Mouse (Mus musculus) heart, adult 2 months (tissue): ENCODE data around the gene Srsf5.

Experiments used
- EP300 ChIP-seq: fragments of 200-500 bp; IDR thresholded peaks from 2 replicates; pipeline ENCODE4 v1.6.1; 2011; ENCODE audit warnings: low read depth, low read length, control low read depth; ENCODE audit not compliant: insufficient read depth
- POLR2A ChIP-seq: fragments of 200-500 bp; IDR thresholded peaks from 2 replicates; pipeline ENCODE4 v1.6.1; 2011; ENCODE audit warnings: mild to moderate bottlenecking, low read depth, low read length, control low read depth; ENCODE audit not compliant: insufficient read depth

DNA sequence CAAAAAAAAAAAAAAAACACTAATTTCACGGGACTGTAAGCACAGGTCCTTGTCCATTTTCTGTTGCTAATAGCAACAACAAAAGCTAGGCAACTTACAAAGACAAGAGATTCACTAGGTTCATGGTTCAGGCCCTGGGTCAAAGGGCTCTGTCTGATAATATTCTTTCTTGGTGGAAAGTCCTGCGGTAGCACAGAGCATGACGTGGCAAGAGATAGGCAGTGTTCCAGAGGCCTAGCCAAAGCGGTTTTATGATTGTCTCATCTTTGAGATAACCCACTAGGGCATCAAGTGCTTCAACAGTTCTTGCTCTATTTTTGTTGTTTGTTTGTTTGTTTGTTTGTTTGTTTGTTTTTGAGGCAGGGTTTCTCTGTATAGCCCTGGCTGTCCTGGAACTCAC lies 18.8 kb upstream of the Srsf5 start:
- no peak for TF ChIP-seq POLR2A
- no peak for TF ChIP-seq EP300
